Mouse (Mus musculus) CH12F3 (cell line): ENCODE measurements around the gene Dnmt3c.
"Not testable (repeated sequence)": the region's sequence is repeated elsewhere in the genome, so short reads cannot be mapped to it uniquely, and the experiment has no call there.

Source experiments
- in situ Hi-C: fragments of 300-500 bp; cut with MboI; formaldehyde crosslinking; loops from 2 replicates; pipeline ENCODE4 v1.14.3; 2020; ENCODE audit warnings: low sequenced_read_pairs

The Dnmt3c gene

DNA sequence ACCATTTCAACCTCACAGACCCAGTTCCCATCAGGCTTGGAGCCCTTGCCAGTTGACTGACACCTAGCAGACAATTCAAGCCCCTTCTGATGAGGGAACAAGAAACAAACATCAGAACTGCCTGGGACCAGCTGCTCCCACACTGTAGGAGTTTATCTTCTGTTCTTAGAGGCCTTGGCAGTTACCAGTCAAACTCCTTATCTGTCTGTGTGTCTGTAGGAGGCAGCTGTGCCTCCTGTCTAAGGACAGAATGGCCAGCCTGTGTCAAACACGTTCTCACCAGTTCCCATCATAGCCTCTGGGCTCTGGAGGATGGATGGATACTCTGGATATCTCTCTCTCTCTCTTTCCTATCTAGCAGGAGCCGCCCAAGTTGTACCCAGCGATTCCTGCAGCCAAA lies 21.4 kb downstream of the Dnmt3c start:
- in situ Hi-C loops = not testable (repeated sequence)

- in situ Hi-C loops = no loop called here
Measured at GRCm38 (mm10) chr2:153723098-153723497, 26.6 kb downstream of the Dnmt3c start.

- in situ Hi-C loops = no loop called here
Measured at GRCm38 (mm10) chr2:153724424-153724823, 28.0 kb downstream of the Dnmt3c start.

DNA sequence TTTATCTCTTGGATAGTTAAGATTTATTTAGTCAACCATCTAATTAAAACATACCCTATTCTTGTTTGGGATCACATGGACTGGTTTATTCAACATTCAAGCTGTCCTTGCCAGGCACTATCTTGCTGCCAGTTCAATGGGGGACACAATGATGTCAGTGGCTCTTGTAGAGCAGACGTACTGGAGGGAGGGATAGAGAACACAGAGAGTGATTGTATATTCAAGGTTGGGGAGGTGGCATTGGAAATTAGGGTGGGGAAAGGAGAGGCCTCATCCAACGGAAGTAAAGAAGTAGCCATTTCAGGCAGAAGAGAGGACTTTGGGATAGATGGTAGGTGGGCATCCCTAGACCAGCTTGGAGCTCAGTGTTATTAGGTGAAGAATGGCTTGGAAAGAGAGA lies 28.4 kb downstream of the Dnmt3c start:
- in situ Hi-C loops = no loop called here

- in situ Hi-C loops = no loop called here
Measured at GRCm38 (mm10) chr2:153725291-153725690, 28.8 kb downstream of the Dnmt3c start.

- in situ Hi-C loops = no loop called here
Measured at GRCm38 (mm10) chr2:153734033-153734432, 37.6 kb downstream of the Dnmt3c start.

- in situ Hi-C loops = no loop called here
Measured at GRCm38 (mm10) chr2:153740500-153741436, 44.3 kb downstream of the Dnmt3c start, which contains the start of gene Mapre1. Mapre1 (plus strand) TSS chr2:153741274.

GRCm38 (mm10) chr2:153741437-153742065 lies 45.1 kb downstream of the Dnmt3c start:
- in situ Hi-C loops = no loop called here

GRCm38 (mm10) chr2:153747994-153748393 lies 51.5 kb downstream of the Dnmt3c start:
- in situ Hi-C loops = no loop called here

DNA sequence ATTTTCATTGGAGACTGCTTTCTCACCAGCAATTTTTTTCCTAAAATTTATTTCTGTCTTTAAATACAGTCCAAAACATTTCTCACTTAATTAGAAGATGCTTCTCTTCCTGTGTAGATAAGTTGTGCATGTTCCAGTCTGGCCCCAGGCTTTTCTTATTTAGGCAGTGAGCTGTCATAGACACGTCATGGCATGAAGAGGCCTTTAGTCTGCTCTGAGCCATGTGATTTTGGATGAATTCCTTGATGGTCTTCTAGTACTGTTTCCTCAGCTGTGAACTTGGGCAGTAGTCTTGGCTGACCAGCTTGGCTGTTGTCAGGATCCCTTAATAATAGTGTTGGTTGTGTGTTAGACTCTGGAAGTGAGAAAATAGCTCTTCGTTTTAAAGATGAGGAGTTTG lies 53.9 kb downstream of the Dnmt3c start:
- in situ Hi-C loops = no loop called here

GRCm38 (mm10) chr2:153762121-153762520 lies 65.7 kb downstream of the Dnmt3c start:
- in situ Hi-C loops = no loop called here

- in situ Hi-C loops = no loop called here
Measured at GRCm38 (mm10) chr2:153767484-153767883, 71.0 kb downstream of the Dnmt3c start.

DNA sequence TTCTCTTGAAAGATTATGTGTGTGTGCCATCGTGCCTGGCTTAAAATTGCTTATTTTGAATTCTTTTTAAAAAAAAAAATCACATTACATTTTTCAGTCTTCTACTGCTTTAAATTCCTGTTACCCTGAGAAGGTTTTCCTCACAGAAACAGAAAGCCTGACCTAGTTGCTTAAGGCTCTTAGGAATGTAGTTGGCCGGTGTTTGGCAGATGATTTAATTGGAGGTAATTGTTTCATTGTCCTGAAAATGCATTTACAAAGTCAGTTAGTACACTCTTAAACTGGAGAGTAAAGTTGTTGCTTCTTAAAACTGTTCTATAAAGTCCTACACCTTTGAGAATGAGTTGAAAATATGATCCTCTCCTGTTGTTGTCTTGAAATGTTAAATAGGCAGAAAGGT lies 72.4 kb downstream of the Dnmt3c start:
- in situ Hi-C loops = no loop called here

DNA sequence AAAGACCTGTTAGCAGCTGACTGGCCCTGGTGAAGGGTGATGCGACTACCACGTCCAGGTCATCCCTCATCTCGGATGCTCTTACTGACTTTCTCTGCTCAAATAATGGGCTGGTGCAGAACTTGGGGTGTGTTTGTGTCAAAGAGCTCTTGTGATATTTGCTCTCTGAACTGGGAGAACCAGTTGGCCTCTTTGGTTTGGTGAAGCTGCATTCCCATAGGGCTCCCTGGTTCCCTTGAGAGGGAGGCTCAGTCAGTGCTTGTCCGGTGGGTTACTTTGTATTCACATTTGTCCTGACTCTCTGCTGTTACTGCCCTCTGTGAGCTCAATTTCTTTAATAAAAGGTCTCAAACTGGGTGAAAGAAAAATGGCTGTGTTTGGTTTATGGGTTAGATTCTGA lies 76.5 kb downstream of the Dnmt3c start:
- in situ Hi-C loops = no loop called here

GRCm38 (mm10) chr2:153775472-153775871 lies 79.0 kb downstream of the Dnmt3c start:
- in situ Hi-C loops = no loop called here

GRCm38 (mm10) chr2:153778638-153779362 lies 82.3 kb downstream of the Dnmt3c start:
- in situ Hi-C loops = no loop called here
